Mouse (Mus musculus): Measurements from ENCODE around the gene Edrf1. TPM values are rescaled to one million over a fixed set of nuclear protein-coding genes. Genes with fewer than 3 reads are reported as not detected.

Gene Edrf1
- polyA plus RNA-seq, 1 experiment from 2014 or later = 17.9 TPM

GRCm38 (mm10) chr7:133608631-133609340, 28.6 kb upstream of the Edrf1 start:
- Histone ChIP-seq H3K9me3 (ENCODE audit: control insufficient read depth, low read length) (no peaks in the 10 kb centered on the region), H3K36me3 (ENCODE audit: control insufficient read depth, insufficient read depth, low read length) (no peaks in the 10 kb centered on the region), H3K27ac (ENCODE audit: low read depth) (no peak overlapping the region), H3K4me1 (replicated peaks; ENCODE audit: control insufficient read depth, insufficient read depth, low read length) (peaks cover 4% of the 10 kb centered on the region; the same call in 1 of the 2 replicates), H3K4me2 (ENCODE audit: low read length) (no peak overlapping the region), H3K4me3 (ENCODE audit: low read depth, low read length) (no peak overlapping the region), H3K9ac (ENCODE audit: low read length) (no peak overlapping the region), H3K27me3 (replicated peaks; ENCODE audit: control insufficient read depth, insufficient read depth, low read length) (no peaks in the 10 kb centered on the region)
- no peak for ATAC-seq (replicated peaks; ENCODE audit: low FRiP score, low TSS enrichment, low read depth)
- peak; percentile 24 for DNase-seq (ENCODE audit: low spot score)
- WGBS = 63% methylated on average over 13 of the region's 13 CpGs

GRCm38 (mm10) chr7:133609585-133609984, 27.8 kb upstream of the Edrf1 start:
- no peaks in the 10 kb centered on the region for H3K9me3 ChIP-seq (ENCODE audit: control insufficient read depth, low read length)

DNA sequence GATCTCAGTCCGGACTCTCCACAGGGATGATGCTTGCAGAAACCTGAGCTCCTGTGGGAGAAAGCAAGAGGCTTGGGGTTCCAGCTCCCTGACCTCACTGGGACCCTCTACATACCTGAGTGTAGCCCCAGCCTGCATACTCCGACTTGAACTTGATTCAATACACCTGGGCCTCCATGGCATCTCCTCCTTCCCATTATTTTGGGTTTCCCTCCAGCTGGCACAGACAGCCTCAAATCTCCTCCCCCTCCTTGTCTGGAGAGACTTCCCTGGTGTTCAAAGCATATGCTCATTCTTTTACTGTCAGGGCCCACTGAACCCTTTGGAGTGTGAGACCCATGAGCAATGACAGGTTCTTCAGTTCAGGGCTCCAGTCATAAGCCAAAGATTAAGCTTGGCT, 24.4 kb upstream of the Edrf1 start:
- H3K4me2 ChIP-seq (ENCODE audit: low read length) = no peak overlapping the region
- H3K9ac ChIP-seq (ENCODE audit: low read length) = no peak overlapping the region
- no peak for DNase-seq (ENCODE audit: low spot score)
- H3K4me3 ChIP-seq (ENCODE audit: low read depth, low read length) = no peak overlapping the region
- no peaks in the 10 kb centered on the region for H3K27me3 ChIP-seq (replicated peaks; ENCODE audit: control insufficient read depth, insufficient read depth, low read length)
- H3K36me3 ChIP-seq (ENCODE audit: control insufficient read depth, insufficient read depth, low read length) = no peaks in the 10 kb centered on the region
- H3K4me1 ChIP-seq (replicated peaks; ENCODE audit: control insufficient read depth, insufficient read depth, low read length) = no peaks in the 10 kb centered on the region
- H3K27ac ChIP-seq (ENCODE audit: low read depth) = no peak overlapping the region
- H3K9me3 ChIP-seq (ENCODE audit: control insufficient read depth, low read length) = no peaks in the 10 kb centered on the region
- ATAC-seq (replicated peaks; ENCODE audit: low FRiP score, low TSS enrichment, low read depth) = no peak
- 70% methylated on average over 2 of the region's 2 CpGs for WGBS

More at GRCm38 (mm10) chr7:133609585-133609984, 27.8 kb upstream of the Edrf1 start:
- H3K36me3 ChIP-seq (ENCODE audit: control insufficient read depth, insufficient read depth, low read length) = no peaks in the 10 kb centered on the region
- no peaks in the 10 kb centered on the region for H3K27me3 ChIP-seq (replicated peaks; ENCODE audit: control insufficient read depth, insufficient read depth, low read length)
- H3K4me2 ChIP-seq (ENCODE audit: low read length) = no peak overlapping the region
- WGBS = 78% methylated on average over 8 of the region's 8 CpGs
- ATAC-seq (replicated peaks; ENCODE audit: low FRiP score, low TSS enrichment, low read depth) (no peak), DNase-seq (ENCODE audit: low spot score) (no peak)
- peaks cover 4% of the 10 kb centered on the region; the same call in 1 of the 2 replicates for H3K4me1 ChIP-seq (replicated peaks; ENCODE audit: control insufficient read depth, insufficient read depth, low read length)
- H3K9ac ChIP-seq (ENCODE audit: low read length) = no peak overlapping the region
- H3K27ac ChIP-seq (ENCODE audit: low read depth) = no peak overlapping the region
- no peak overlapping the region for H3K4me3 ChIP-seq (ENCODE audit: low read depth, low read length)

DNA sequence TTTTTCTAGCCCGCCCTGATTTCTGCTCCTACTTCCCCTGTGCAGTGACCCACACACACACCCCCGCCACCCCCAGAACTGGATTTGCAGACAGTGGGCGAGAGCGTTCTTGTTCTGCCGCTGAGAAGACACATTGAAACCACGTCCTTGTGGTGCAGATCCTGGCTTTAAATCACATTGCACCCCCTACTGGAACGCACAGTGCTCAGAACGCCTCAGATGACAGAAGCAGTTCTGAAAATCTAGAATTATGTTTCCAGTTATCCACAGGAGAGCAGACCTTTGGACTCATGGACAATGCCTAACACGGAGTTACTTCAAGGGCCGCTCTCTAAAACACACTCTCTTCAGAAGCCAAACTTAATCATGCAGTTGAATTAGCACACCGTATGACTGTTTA, 16.6 kb upstream of the Edrf1 start:
- H3K4me1 ChIP-seq (replicated peaks; ENCODE audit: control insufficient read depth, insufficient read depth, low read length) = no peaks in the 10 kb centered on the region
- 29% methylated on average over 11 of the region's 11 CpGs for WGBS
- H3K4me3 ChIP-seq (ENCODE audit: low read depth, low read length) = no peak overlapping the region
- no peaks in the 10 kb centered on the region for H3K9me3 ChIP-seq (ENCODE audit: control insufficient read depth, low read length)
- H3K27me3 ChIP-seq (replicated peaks; ENCODE audit: control insufficient read depth, insufficient read depth, low read length) = no peaks in the 10 kb centered on the region
- peak; percentile 63 for DNase-seq (ENCODE audit: low spot score)
- H3K9ac ChIP-seq (ENCODE audit: low read length) = no peak overlapping the region
- H3K36me3 ChIP-seq (ENCODE audit: control insufficient read depth, insufficient read depth, low read length) = no peaks in the 10 kb centered on the region
- no peak overlapping the region for H3K27ac ChIP-seq (ENCODE audit: low read depth)
- H3K4me2 ChIP-seq (ENCODE audit: low read length) = peak overlapping the region; percentile 23; the same call in 1 of the 2 replicates
- ATAC-seq (replicated peaks; ENCODE audit: low FRiP score, low TSS enrichment, low read depth) = no peak

- H3K36me3 ChIP-seq (ENCODE audit: control insufficient read depth, insufficient read depth, low read length) = no peaks in the 10 kb centered on the region
- no peak overlapping the region for H3K27ac ChIP-seq (ENCODE audit: low read depth)
- DNase-seq (ENCODE audit: low spot score) (no peak), ATAC-seq (replicated peaks; ENCODE audit: low FRiP score, low TSS enrichment, low read depth) (no peak)
- H3K4me1 ChIP-seq (replicated peaks; ENCODE audit: control insufficient read depth, insufficient read depth, low read length) = no peaks in the 10 kb centered on the region; the same call in 1 of the 2 replicates
- no peaks in the 10 kb centered on the region for H3K9me3 ChIP-seq (ENCODE audit: control insufficient read depth, low read length)
- 82% methylated on average over 5 of the region's 5 CpGs for WGBS
- H3K27me3 ChIP-seq (replicated peaks; ENCODE audit: control insufficient read depth, insufficient read depth, low read length) = no peaks in the 10 kb centered on the region
- H3K9ac ChIP-seq (ENCODE audit: low read length) = no peak overlapping the region
- H3K4me3 ChIP-seq (ENCODE audit: low read depth, low read length) = no peak overlapping the region
- H3K4me2 ChIP-seq (ENCODE audit: low read length) = no peak overlapping the region
These were observed 14.1 kb upstream of the Edrf1 start for GRCm38 (mm10) chr7:133623226-133623625.

- 30% methylated on average over 14 of the region's 14 CpGs for WGBS
- H3K27me3 ChIP-seq (replicated peaks; ENCODE audit: control insufficient read depth, insufficient read depth, low read length) = no peaks in the 10 kb centered on the region
- ATAC-seq (replicated peaks; ENCODE audit: low FRiP score, low TSS enrichment, low read depth) (no peak), DNase-seq (ENCODE audit: low spot score) (no peak)
- no peak overlapping the region for H3K4me3 ChIP-seq (ENCODE audit: low read depth, low read length)
- 0 out of 2 replicates have a peak overlapping the region, but pooled peaks have one; percentile 1 for H3K27ac ChIP-seq (ENCODE audit: low read depth)
- no peak overlapping the region for H3K4me2 ChIP-seq (ENCODE audit: low read length)
- no peaks in the 10 kb centered on the region for H3K9me3 ChIP-seq (ENCODE audit: control insufficient read depth, low read length)
- H3K36me3 ChIP-seq (ENCODE audit: control insufficient read depth, insufficient read depth, low read length) = no peaks in the 10 kb centered on the region
- H3K4me1 ChIP-seq (replicated peaks; ENCODE audit: control insufficient read depth, insufficient read depth, low read length) = no peaks in the 10 kb centered on the region; the same call in 1 of the 2 replicates
- no peak overlapping the region for H3K9ac ChIP-seq (ENCODE audit: low read length)
These were observed 10.0 kb upstream of the Edrf1 start for GRCm38 (mm10) chr7:133627184-133627936.

DNA sequence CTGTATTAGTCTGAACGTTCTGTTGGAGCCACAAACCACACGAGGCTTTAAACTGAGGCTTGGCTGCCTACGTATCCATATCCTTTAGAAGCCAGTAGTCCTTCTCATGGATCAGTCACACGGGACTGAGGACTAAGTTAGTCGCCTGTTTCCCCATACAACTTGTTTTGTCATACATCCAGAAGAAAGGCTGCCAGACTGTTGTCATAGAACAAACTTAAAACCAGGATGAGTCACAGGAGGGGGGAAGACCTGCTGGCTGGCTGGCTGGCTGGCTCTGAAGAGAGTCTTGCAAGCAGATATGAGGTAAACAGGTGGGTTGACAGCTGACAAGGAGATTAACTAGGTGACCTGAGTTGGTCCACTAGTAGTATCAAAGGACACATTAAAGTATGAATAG, 6.5 kb upstream of the Edrf1 start:
- Histone ChIP-seq H3K9me3 (ENCODE audit: control insufficient read depth, low read length) (no peaks in the 10 kb centered on the region), H3K4me1 (replicated peaks; ENCODE audit: control insufficient read depth, insufficient read depth, low read length) (peaks cover 5% of the 10 kb centered on the region), H3K27me3 (replicated peaks; ENCODE audit: control insufficient read depth, insufficient read depth, low read length) (no peaks in the 10 kb centered on the region), H3K27ac (ENCODE audit: low read depth) (no peak overlapping the region), H3K36me3 (ENCODE audit: control insufficient read depth, insufficient read depth, low read length) (no peaks in the 10 kb centered on the region), H3K4me2 (ENCODE audit: low read length) (no peak overlapping the region), H3K9ac (ENCODE audit: low read length) (no peak overlapping the region), H3K4me3 (ENCODE audit: low read depth, low read length) (no peak overlapping the region)
- DNase-seq (ENCODE audit: low spot score) (no peak), ATAC-seq (replicated peaks; ENCODE audit: low FRiP score, low TSS enrichment, low read depth) (no peak)
- WGBS = 75% methylated on average over 5 of the region's 5 CpGs

GRCm38 (mm10) chr7:133632476-133632875, 4.9 kb upstream of the Edrf1 start:
- Histone ChIP-seq H3K4me1 (replicated peaks; ENCODE audit: control insufficient read depth, insufficient read depth, low read length) (peaks cover 5% of the 10 kb centered on the region), H3K9me3 (ENCODE audit: control insufficient read depth, low read length) (no peaks in the 10 kb centered on the region), H3K27ac (ENCODE audit: low read depth) (no peak overlapping the region), H3K36me3 (ENCODE audit: control insufficient read depth, insufficient read depth, low read length) (no peaks in the 10 kb centered on the region), H3K9ac (ENCODE audit: low read length) (no peak overlapping the region), H3K27me3 (replicated peaks; ENCODE audit: control insufficient read depth, insufficient read depth, low read length) (no peaks in the 10 kb centered on the region), H3K4me3 (ENCODE audit: low read depth, low read length) (no peak overlapping the region), H3K4me2 (ENCODE audit: low read length) (no peak overlapping the region)
- DNase-seq (ENCODE audit: low spot score) = peak; percentile 82
- ATAC-seq (replicated peaks; ENCODE audit: low FRiP score, low TSS enrichment, low read depth) = no peak
- WGBS = 33% methylated on average over 2 of the region's 2 CpGs
